Mouse (Mus musculus) heart, embryonic 16.5 days (tissue): ENCODE measurements around the gene Poc5. TPM values are rescaled to one million over a fixed set of nuclear protein-coding genes. Genes with fewer than 3 reads are reported as not detected.

ENCODE experiments used
- ATAC-seq: fragments of 200-750 bp; cut with Nextera tagmentation; replicated peaks from 2 replicates; pipeline ENCODE4 v1.8.0; 2017; ENCODE audit warnings: moderate number of reproducible peaks; ENCODE audit not compliant: insufficient read depth, low FRiP score; ENCODE audit errors: extremely low read depth
- H3K27ac ChIP-seq: fragments of 300-500 bp; sonication (generic); 2 replicates; pipeline ENCODE4 v1.5.1; 2014; ENCODE audit warnings: mild to moderate bottlenecking, low read length, control low read depth, moderate library complexity
- H3K27me3 ChIP-seq: fragments of 300-500 bp; sonication (generic); 2 replicates; pipeline ENCODE4 v1.6.1; 2014; ENCODE audit warnings: low read length, mixed read lengths; ENCODE audit not compliant: control insufficient read depth, insufficient read depth
- H3K36me3 ChIP-seq: fragments of 300-500 bp; sonication (generic); 2 replicates; pipeline ENCODE4 v1.6.1; 2014; ENCODE audit not compliant: control insufficient read depth, insufficient read depth
- H3K4me1 ChIP-seq: fragments of 300-500 bp; sonication (generic); 2 replicates; pipeline ENCODE4 v1.6.1; 2014; ENCODE audit warnings: low read length, mixed read lengths; ENCODE audit not compliant: control insufficient read depth, insufficient read depth
- H3K4me2 ChIP-seq: fragments of 300-500 bp; sonication (generic); 2 replicates; pipeline ENCODE4 v1.6.1; 2014; ENCODE audit warnings: low read depth, mild to moderate bottlenecking, control low read depth, low read length
- H3K4me3 ChIP-seq: fragments of 300-500 bp; sonication (generic); 2 replicates; pipeline ENCODE4 v1.5.1; 2014; ENCODE audit warnings: mild to moderate bottlenecking, control low read depth, low read length
- H3K9ac ChIP-seq: fragments of 300-500 bp; sonication (generic); 2 replicates; pipeline ENCODE4 v1.6.1; 2014; ENCODE audit warnings: low read length, control low read depth
- H3K9me3 ChIP-seq: fragments of 300-500 bp; sonication (generic); replicated peaks from 2 replicates; pipeline ENCODE4 v1.6.1; 2016; ENCODE audit warnings: low read length; ENCODE audit not compliant: control insufficient read depth
- WGBS: fragments of 180-500 bp; shearing (Covaris S2); extraction: QIAGEN DNeasy Blood & Tissue Kit; methylation state at CpG from one replicate; pipeline ENCODE4 v1.1.7; 2014; 5-methylcytosine and 5-hydroxymethylcytosine counted together
- polyA plus RNA-seq: library from polyadenylated mRNA; unstranded; fragments of >200 nt; fragmentation: Nextera tagmentation; extraction: Ambion mirVana; gene quantifications from 2 replicates; pipeline ENCODE4 v1.2.1, GENCODE M21; 2015

Poc5 gene
- polyA plus RNA-seq, 1 experiment from 2014 or later: 11.5 TPM

GRCm38 (mm10) chr13:96435793-96436192, 47.7 kb downstream of the Poc5 start:
- ATAC-seq: peak; percentile 14; the same call in 1 of the 2 replicates
- Histone ChIP-seq H3K4me3 (peak overlapping the region; percentile 1; the same call in 1 of the 2 replicates), H3K4me2 (peak overlapping the region; percentile 54), H3K4me1 (peaks cover 31% of the 10 kb centered on the region), H3K27ac (peak overlapping the region; percentile 62), H3K9me3 (0 out of 2 replicates have a peak, but pooled peaks cover 3% of the 10 kb centered on the region), H3K36me3 (no peaks in the 10 kb centered on the region), H3K9ac (no peak overlapping the region), H3K27me3 (no peaks in the 10 kb centered on the region)
- 19% methylated on average over 11 of the region's 13 CpGs for WGBS

GRCm38 (mm10) chr13:96436921-96437320, 48.8 kb downstream of the Poc5 start:
- no peak for ATAC-seq

GRCm38 (mm10) chr13:96440436-96440835, 52.3 kb downstream of the Poc5 start:
- WGBS: 80% methylated on average over 4 of the region's 4 CpGs
- H3K9me3 ChIP-seq: 0 out of 2 replicates have a peak, but pooled peaks cover 3% of the 10 kb centered on the region
- no peaks in the 10 kb centered on the region for H3K27me3 ChIP-seq
- H3K4me2 ChIP-seq: no peak overlapping the region
- H3K9ac ChIP-seq: no peak overlapping the region
- no peak overlapping the region for H3K27ac ChIP-seq
- H3K4me1 ChIP-seq: peaks cover 6% of the 10 kb centered on the region; the same call in 1 of the 2 replicates
- no peak overlapping the region for H3K4me3 ChIP-seq
- ATAC-seq: no peak
- H3K36me3 ChIP-seq: no peaks in the 10 kb centered on the region

More at GRCm38 (mm10) chr13:96436921-96437320, 48.8 kb downstream of the Poc5 start:
- Histone ChIP-seq H3K9ac (no peak overlapping the region), H3K27me3 (no peaks in the 10 kb centered on the region), H3K4me3 (no peak overlapping the region), H3K36me3 (no peaks in the 10 kb centered on the region), H3K9me3 (0 out of 2 replicates have a peak, but pooled peaks cover 3% of the 10 kb centered on the region), H3K4me2 (no peak overlapping the region), H3K27ac (no peak overlapping the region), H3K4me1 (peaks cover 31% of the 10 kb centered on the region)
- WGBS: 82% methylated on average over 1 of the region's 1 CpGs

GRCm38 (mm10) chr13:96450205-96450856, 62.2 kb downstream of the Poc5 start:
- H3K36me3 ChIP-seq: no peaks in the 10 kb centered on the region
- no peaks in the 10 kb centered on the region for H3K9me3 ChIP-seq
- no peak overlapping the region for H3K9ac ChIP-seq
- H3K27ac ChIP-seq: peak overlapping the region; percentile 38; the same call in 1 of the 2 replicates
- WGBS: 73% methylated on average over 11 of the region's 11 CpGs
- H3K27me3 ChIP-seq: no peaks in the 10 kb centered on the region
- ATAC-seq: no peak
- H3K4me1 ChIP-seq: no peaks in the 10 kb centered on the region; the same call in 1 of the 2 replicates
- H3K4me3 ChIP-seq: no peak overlapping the region
- no peak overlapping the region for H3K4me2 ChIP-seq

- ATAC-seq: no peak
- Histone ChIP-seq H3K9me3 (no peaks in the 10 kb centered on the region), H3K27ac (no peak overlapping the region), H3K36me3 (no peaks in the 10 kb centered on the region), H3K4me1 (no peaks in the 10 kb centered on the region; the same call in 1 of the 2 replicates), H3K4me2 (no peak overlapping the region), H3K27me3 (no peaks in the 10 kb centered on the region), H3K4me3 (no peak overlapping the region), H3K9ac (no peak overlapping the region)
- WGBS: 75% methylated on average over 7 of the region's 7 CpGs
Observed at GRCm38 (mm10) chr13:96450869-96451268, 62.8 kb downstream of the Poc5 start.

- no peak overlapping the region for H3K9ac ChIP-seq
- H3K4me1 ChIP-seq: no peaks in the 10 kb centered on the region; the same call in 1 of the 2 replicates
- no peak overlapping the region for H3K4me2 ChIP-seq
- H3K4me3 ChIP-seq: no peak overlapping the region
- no peaks in the 10 kb centered on the region for H3K9me3 ChIP-seq
- 74% methylated on average over 11 of the region's 11 CpGs for WGBS
- H3K27me3 ChIP-seq: no peaks in the 10 kb centered on the region
- no peaks in the 10 kb centered on the region for H3K36me3 ChIP-seq
- ATAC-seq: no peak
- H3K27ac ChIP-seq: no peak overlapping the region
Observed at GRCm38 (mm10) chr13:96451386-96452140, 63.5 kb downstream of the Poc5 start.

GRCm38 (mm10) chr13:96452621-96453020, 64.5 kb downstream of the Poc5 start:
- Histone ChIP-seq H3K27me3 (no peaks in the 10 kb centered on the region), H3K4me1 (no peaks in the 10 kb centered on the region; the same call in 1 of the 2 replicates), H3K9ac (no peak overlapping the region), H3K27ac (no peak overlapping the region), H3K4me3 (no peak overlapping the region), H3K4me2 (no peak overlapping the region), H3K36me3 (no peaks in the 10 kb centered on the region), H3K9me3 (no peaks in the 10 kb centered on the region)
- 87% methylated on average over 3 of the region's 3 CpGs for WGBS
- no peak for ATAC-seq

GRCm38 (mm10) chr13:96454288-96454687, 66.2 kb downstream of the Poc5 start:
- Histone ChIP-seq H3K9ac (no peak overlapping the region), H3K27me3 (no peaks in the 10 kb centered on the region), H3K36me3 (no peaks in the 10 kb centered on the region), H3K4me2 (no peak overlapping the region), H3K4me3 (no peak overlapping the region), H3K27ac (no peak overlapping the region), H3K9me3 (no peaks in the 10 kb centered on the region), H3K4me1 (no peaks in the 10 kb centered on the region; the same call in 1 of the 2 replicates)
- WGBS: 73% methylated on average over 3 of the region's 3 CpGs
- no peak for ATAC-seq

- no peak for ATAC-seq
- H3K4me1 ChIP-seq: no peaks in the 10 kb centered on the region; the same call in 1 of the 2 replicates
- 83% methylated on average over 5 of the region's 5 CpGs for WGBS
- no peaks in the 10 kb centered on the region for H3K36me3 ChIP-seq
- H3K9ac ChIP-seq: no peak overlapping the region
- H3K4me2 ChIP-seq: no peak overlapping the region
- H3K27me3 ChIP-seq: no peaks in the 10 kb centered on the region
- no peak overlapping the region for H3K4me3 ChIP-seq
- H3K27ac ChIP-seq: no peak overlapping the region
- no peaks in the 10 kb centered on the region for H3K9me3 ChIP-seq
Observed at GRCm38 (mm10) chr13:96457566-96457965, 69.5 kb downstream of the Poc5 start.
